Mouse (Mus musculus) thymus, adult 2 months (tissue): Measurements from ENCODE around the gene Slc24a3.

Experiments
- CTCF ChIP-seq: fragments of 200-500 bp; IDR thresholded peaks from 2 replicates; pipeline ENCODE4 v1.5.1; 2012; ENCODE audit warnings: mild to moderate bottlenecking, control low read depth, low read length, moderate library complexity, borderline replicate concordance; ENCODE audit not compliant: control insufficient read depth, poor library complexity, insufficient read depth; ENCODE audit errors: extremely low read depth
- POLR2A ChIP-seq: fragments of 200-500 bp; IDR thresholded peaks from 2 replicates; pipeline ENCODE4 v1.6.1; 2012; ENCODE audit warnings: mild to moderate bottlenecking, low read length, control low read depth, moderate library complexity; ENCODE audit not compliant: control insufficient read depth, poor library complexity, insufficient read depth; ENCODE audit errors: extremely low read depth

DNA sequence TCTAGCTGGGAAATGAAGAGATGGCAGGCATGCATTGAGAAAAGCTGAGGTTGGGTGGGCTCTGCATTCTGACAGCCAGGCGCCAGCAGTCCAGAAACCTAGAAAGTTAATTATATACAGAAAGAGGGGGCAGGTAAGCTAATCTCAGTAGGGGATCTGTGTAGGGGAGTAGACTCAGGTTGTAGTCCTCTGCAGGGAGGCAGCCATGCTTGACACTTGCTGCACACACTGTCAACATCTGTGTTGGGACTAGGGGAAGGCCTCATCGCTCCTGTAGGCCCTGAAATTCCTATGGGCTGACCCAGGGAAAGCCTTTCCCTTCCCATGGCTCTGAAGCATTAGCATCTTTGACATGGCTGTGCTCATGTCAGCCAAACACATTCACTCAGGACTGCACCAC lies 496.8 kb downstream of the Slc24a3 start:
- TF ChIP-seq POLR2A (no peak), CTCF (no peak)
